In genomic region chr2:129228571-129228970, GRCm38 (mm10) we compare ENCODE assay signal across 24 mouse cellular contexts. TPM values are rescaled to one million over a fixed set of nuclear protein-coding genes. Genes with fewer than 3 reads are reported as not detected.
DNase-seq lines count a peak whose midpoint lies in the region; ATAC-seq and TF ChIP-seq lines count a peak whose summit lies in the region.
"Had no signal": no experiment of that assay in that cellular context is flagged by ENCODE, and none has a peak within 500 bp of the region (broad histone marks: within the 10 kb centered on the region; RNA-seq: fewer than 3 reads in every experiment).

No protein-coding gene starts in this region.

- no peak overlapping the region for H3K4me3 ChIP-seq in heart, embryonic 13.5 days
- H3K4me3 ChIP-seq in heart, embryonic 12.5 days = no peak overlapping the region
- no peak overlapping the region for H3K4me3 ChIP-seq in MEL (ENCODE audit: control insufficient read depth in 1 of 2, insufficient read depth in 1 of 2, low read depth in 2 of 2, low read length in 2 of 2)
- peak overlapping the region; percentile 61 for H3K4me3 ChIP-seq in bone marrow, adult 2 months (replicated peaks; ENCODE audit: control insufficient read depth, low read depth, low read length)
- H3K4me3 ChIP-seq in liver, embryonic 15.5 days (replicated peaks) = peak overlapping the region; percentile 40
- no peak overlapping the region for H3K4me3 ChIP-seq in lung, adult 2 months (replicated peaks; ENCODE audit: extremely low read depth, low read depth, low read length)
- H3K4me3 ChIP-seq: embryonic facial prominence, embryonic 13.5 days; forebrain, embryonic 10.5 days had no signal

- H3K36me3 ChIP-seq in heart, embryonic 13.5 days = no peaks in the 10 kb centered on the region
- H3K36me3 ChIP-seq in heart, embryonic 12.5 days = no peaks in the 10 kb centered on the region
- H3K36me3 ChIP-seq in MEL (ENCODE audit: control insufficient read depth in 1 of 2, insufficient read depth in 2 of 2, low read length in 2 of 2) = peaks cover 0 to 29% of the 10 kb centered on the region in 2 experiments; a peak in 2 of 4 replicates
- no peaks in the 10 kb centered on the region for H3K36me3 ChIP-seq in liver, embryonic 15.5 days (replicated peaks)
- H3K36me3 ChIP-seq: embryonic facial prominence, embryonic 13.5 days; forebrain, embryonic 10.5 days; G1E had no signal

- TF ChIP-seq RAD21 in MEL (IDR thresholded peaks at IDR 0.05; ENCODE audit: low read depth, low read length) = no peak

- no peak for TF ChIP-seq POLR2A in MEL (IDR thresholded peaks at IDR 0.05; ENCODE audit: control insufficient read depth in 1 of 2, insufficient read depth in 1 of 2, low read depth in 1 of 2, low read length in 2 of 2, poor library complexity in 1 of 2)
- no peak for TF ChIP-seq POLR2A in bone marrow, adult 2 months (IDR thresholded peaks at IDR 0.05; ENCODE audit: borderline replicate concordance, control insufficient read depth, low read depth, low read length)
- TF ChIP-seq POLR2A in lung, adult 2 months (IDR thresholded peaks at IDR 0.05; ENCODE audit: borderline replicate concordance, extremely low read depth, low read depth, low read length) = no peak

- peak overlapping the region; percentile 22 for H3K4me2 ChIP-seq in heart, embryonic 13.5 days
- no peak overlapping the region for H3K4me2 ChIP-seq in heart, embryonic 12.5 days
- H3K4me2 ChIP-seq in liver, embryonic 15.5 days = peak overlapping the region; percentile 65
- H3K4me2 ChIP-seq: embryonic facial prominence, embryonic 13.5 days; hindbrain, embryonic 14.5 days had no signal

- TF ChIP-seq CTCF in MEL (IDR thresholded peaks at IDR 0.05 in 2 of 3, conservative IDR thresholded peaks at IDR 0.05 in 1 of 3; ENCODE audit: control insufficient read depth in 1 of 3, insufficient read depth in 1 of 3, low read depth in 2 of 3, low read length in 3 of 3, poor library complexity in 1 of 3, severe bottlenecking in 1 of 3) = no peak
- no peak for TF ChIP-seq CTCF in bone marrow, adult 2 months (IDR thresholded peaks at IDR 0.05; ENCODE audit: control insufficient read depth, insufficient read depth, low read length)
- TF ChIP-seq CTCF in lung, adult 2 months (IDR thresholded peaks at IDR 0.05; ENCODE audit: insufficient read depth, low read length) = no peak

- no peak for TF ChIP-seq EP300 in MEL (IDR thresholded peaks at IDR 0.05; ENCODE audit: low read depth in 1 of 2, low read length in 2 of 2)

- no peaks in the 10 kb centered on the region for H3K9me3 ChIP-seq in heart, embryonic 13.5 days
- H3K9me3 ChIP-seq in heart, embryonic 12.5 days (replicated peaks) = no peaks in the 10 kb centered on the region
- no peaks in the 10 kb centered on the region for H3K9me3 ChIP-seq in MEL (replicated peaks; ENCODE audit: insufficient read depth, low read length)
- no peaks in the 10 kb centered on the region for H3K9me3 ChIP-seq in liver, embryonic 15.5 days (replicated peaks)
- H3K9me3 ChIP-seq: embryonic facial prominence, embryonic 13.5 days; forebrain, embryonic 10.5 days; G1E had no signal

- ATAC-seq in heart, embryonic 13.5 days (ENCODE audit: extremely low read depth, insufficient number of reproducible peaks, low FRiP score, low TSS enrichment) = no peak
- no peak for ATAC-seq in heart, embryonic 12.5 days (ENCODE audit: insufficient number of reproducible peaks, low FRiP score)
- no peak for ATAC-seq in liver, embryonic 15.5 days (ENCODE audit: insufficient read depth)
- ATAC-seq: activated CD4-positive, CD25-positive, alpha-beta regulatory T cell, adult 4 months; CD4-positive, CD25-positive, alpha-beta regulatory T cell, adult 4 months; forebrain, embryonic 14.5 days; Patski had no signal

- H3K9ac ChIP-seq in heart, embryonic 13.5 days = no peak overlapping the region
- H3K9ac ChIP-seq in heart, embryonic 12.5 days = no peak overlapping the region
- no peak overlapping the region for H3K9ac ChIP-seq in MEL (ENCODE audit: control insufficient read depth, low read depth, low read length, poor library complexity, severe bottlenecking)
- H3K9ac ChIP-seq in liver, embryonic 15.5 days = peak overlapping the region; percentile 39
- H3K9ac ChIP-seq: embryonic facial prominence, embryonic 13.5 days; hindbrain, embryonic 14.5 days had no signal

- WGBS in heart, embryonic 13.5 days = 85% methylated on average over 4 of the region's 4 CpGs
- 85% methylated on average over 4 of the region's 4 CpGs for WGBS in heart, embryonic 12.5 days
- WGBS in bone marrow, adult 2 months = 55% methylated on average over 4 of the region's 4 CpGs
- 79% methylated on average over 4 of the region's 4 CpGs for WGBS in liver, embryonic 15.5 days (ENCODE audit: insufficient replicate concordance)
- WGBS in lung, adult 2 months = 73% methylated on average over 4 of the region's 4 CpGs

- peak; percentile 40 for DNase-seq in MEL (ENCODE audit: low read depth, low spot score)
- no peak for DNase-seq in frontal cortex, adult 2 months (ENCODE audit: extremely low spot score in 1 of 2, low spot score in 1 of 2)
- no peak for DNase-seq in kidney, postnatal 14 days
- DNase-seq in lung, adult 2 months = no peak
- DNase-seq: adrenal gland, postnatal 14 days; B cell, adult 2 months; cerebellum, adult 18-20 months; cerebellum, adult 9-11 months; cerebellum, postnatal 36 days; gastrocnemius, postnatal 36 days; heart, adult 18-20 months; heart, postnatal 14 days had no signal

- H3K79me2 ChIP-seq in MEL (ENCODE audit: control insufficient read depth, insufficient read depth, low read length, poor library complexity) = peaks cover 3% of the 10 kb centered on the region; the same call in 1 of the 2 replicates

- H3K4me1 ChIP-seq in heart, embryonic 13.5 days = peaks cover 26% of the 10 kb centered on the region
- H3K4me1 ChIP-seq in heart, embryonic 12.5 days (replicated peaks) = peaks cover 8% of the 10 kb centered on the region; the same call in 1 of the 2 replicates
- H3K4me1 ChIP-seq in MEL (ENCODE audit: control insufficient read depth in 1 of 2, insufficient read depth in 2 of 2, low read length in 2 of 2) = peaks cover 24 to 41% of the 10 kb centered on the region in 2 experiments
- H3K4me1 ChIP-seq in bone marrow, adult 2 months (ENCODE audit: control insufficient read depth, insufficient read depth, low read length) = peaks cover 4% of the 10 kb centered on the region; the same call in 1 of the 2 replicates
- H3K4me1 ChIP-seq in liver, embryonic 15.5 days (replicated peaks) = peaks cover 89% of the 10 kb centered on the region
- no peaks in the 10 kb centered on the region for H3K4me1 ChIP-seq in lung, adult 2 months (ENCODE audit: control insufficient read depth, insufficient read depth, low read length)
- H3K4me1 ChIP-seq: embryonic facial prominence, embryonic 13.5 days had no signal

- no peaks in the 10 kb centered on the region for H3K27me3 ChIP-seq in heart, embryonic 13.5 days (replicated peaks)
- H3K27me3 ChIP-seq in heart, embryonic 12.5 days (replicated peaks) = no peaks in the 10 kb centered on the region
- no peaks in the 10 kb centered on the region for H3K27me3 ChIP-seq in MEL (ENCODE audit: control insufficient read depth in 1 of 2, insufficient read depth in 2 of 2, low read length in 2 of 2)
- H3K27me3 ChIP-seq in liver, embryonic 15.5 days = no peaks in the 10 kb centered on the region
- H3K27me3 ChIP-seq: embryonic facial prominence, embryonic 13.5 days; Patski had no signal

- no peak overlapping the region for H3K27ac ChIP-seq in heart, embryonic 13.5 days (replicated peaks)
- no peak overlapping the region for H3K27ac ChIP-seq in heart, embryonic 12.5 days (ENCODE audit: poor library complexity, severe bottlenecking)
- peak overlapping the region; percentile 35 for H3K27ac ChIP-seq in MEL (ENCODE audit: control insufficient read depth, low read depth, low read length)
- peak overlapping the region; percentile 32 for H3K27ac ChIP-seq in bone marrow, adult 2 months (ENCODE audit: control insufficient read depth, insufficient read depth, low read depth, low read length, poor library complexity)
- peak overlapping the region; percentile 99 for H3K27ac ChIP-seq in liver, embryonic 15.5 days (replicated peaks)
- H3K27ac ChIP-seq: embryonic facial prominence, embryonic 13.5 days; forebrain, embryonic 10.5 days; hindbrain, embryonic 14.5 days had no signal

TF ChIP-seq in MEL, 35 proteins besides CTCF, POLR2A, EP300 and RAD21:
- no peak for TF ChIP-seq ZKSCAN1 (IDR thresholded peaks at IDR 0.05; ENCODE audit: low read depth, low read length)

RNA-seq across cellular contexts. Expression of gene Slc20a1, which starts 30.0 kb away (rescaled TPM):
- 24.9 and 29.9 TPM in 2 replicates for polyA plus RNA-seq in heart, embryonic 13.5 days (2015; fragmentation: Nextera tagmentation; extraction: Ambion mirVana)
- 45.8 and 47.5 TPM in 2 replicates for polyA plus RNA-seq in heart, embryonic 12.5 days (2016; fragmentation: Nextera tagmentation; extraction: Ambion mirVana)
- 44.9 and 69.4 TPM in 2 replicates for total RNA-seq in MEL (2012; rRNA removed)
- polyA plus RNA-seq in MEL (2012; ENCODE audit: insufficient read depth in 1 of 2, insufficient read length in 2 of 2, low read depth in 1 of 2, low replicate concordance in 2 of 2, missing spikeins in 1 of 2) = 10 to 100 TPM in 1 of 2 experiments, not detected in 1; 80.7 TPM
- 84.8 and 139 TPM in 2 replicates for polyA plus RNA-seq in bone marrow, adult 2 months (2011; ENCODE audit: insufficient read depth, insufficient read length, low replicate concordance, missing spikeins)
- 42.8 and 48.3 TPM in 2 replicates for polyA plus RNA-seq in liver, embryonic 15.5 days (2015; fragmentation: Nextera tagmentation; extraction: Ambion mirVana)
- polyA plus RNA-seq in frontal cortex, adult 2 months (2012; rRNA removed) = 159 and 177 TPM in 2 replicates
- 17.1 and 23.3 TPM in 2 replicates for polyA plus RNA-seq in lung, adult 2 months (2012; rRNA removed)

Comparison
In these comparisons a context has a peak if more than half of its experiments do, and no peak if none do; other contexts are left out.
1. H3K27ac ChIP-seq: peak in MEL (single experiment), bone marrow, adult 2 months (single experiment) and liver, embryonic 15.5 days (single experiment); none in heart, embryonic 13.5 days (single experiment) and heart, embryonic 12.5 days (single experiment).
2. H3K4me3 ChIP-seq: peak in bone marrow, adult 2 months (single experiment) and liver, embryonic 15.5 days (single experiment); none in heart, embryonic 13.5 days (single experiment), heart, embryonic 12.5 days (single experiment), MEL (0 of 2) and lung, adult 2 months (single experiment).